Mouse (Mus musculus): ENCODE data around the gene H1f0.
A peak's percentile ranks its signal among the peaks of the same experiment; 100 is the strongest.

The H1f0 gene

DNA sequence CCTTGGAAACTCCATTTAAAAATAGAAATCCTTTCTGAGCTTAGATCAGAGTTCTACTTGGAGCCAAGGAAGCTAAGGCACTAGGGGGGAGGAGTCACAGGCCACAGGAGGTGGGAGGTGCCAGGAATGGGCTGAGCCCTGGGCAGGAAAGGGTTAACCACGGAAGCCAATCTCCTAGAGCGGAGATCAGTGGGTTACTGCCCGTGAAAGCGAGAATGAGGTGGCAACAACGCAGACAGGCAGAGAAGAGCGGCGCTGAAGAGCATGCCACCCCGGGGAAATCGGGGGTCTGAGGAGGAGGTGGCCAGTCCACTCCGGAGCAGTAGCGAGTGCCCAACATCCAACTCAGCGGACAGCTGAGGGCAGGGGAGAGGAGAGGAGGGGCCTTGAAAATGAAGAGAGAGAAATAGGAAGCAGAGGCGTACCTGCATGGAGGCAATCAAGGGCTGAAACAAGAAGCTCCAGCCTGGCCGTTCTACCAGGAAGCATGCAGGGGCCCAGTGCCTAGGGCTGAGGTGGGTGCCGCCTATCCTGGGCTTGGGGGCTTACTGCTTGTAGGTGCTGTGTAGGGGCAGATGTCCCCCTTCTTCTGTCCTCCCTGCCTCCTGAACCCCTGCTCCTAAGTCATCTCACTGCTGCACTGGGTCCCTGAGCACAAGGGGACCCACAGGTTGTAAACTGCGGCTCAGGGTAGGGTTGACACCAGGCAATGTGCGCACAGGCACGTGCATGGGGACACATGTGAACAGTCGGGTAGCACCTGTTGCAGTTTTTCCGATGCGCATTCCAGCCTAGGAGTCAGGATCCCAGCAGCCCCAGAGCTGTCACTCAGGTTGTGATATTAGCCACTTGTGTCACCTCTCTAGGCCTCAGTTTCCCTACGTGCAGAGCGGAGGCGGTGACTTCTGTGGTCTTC is 12.5 kb downstream of the H1f0 start:
- no peak for DNase-seq

DNA sequence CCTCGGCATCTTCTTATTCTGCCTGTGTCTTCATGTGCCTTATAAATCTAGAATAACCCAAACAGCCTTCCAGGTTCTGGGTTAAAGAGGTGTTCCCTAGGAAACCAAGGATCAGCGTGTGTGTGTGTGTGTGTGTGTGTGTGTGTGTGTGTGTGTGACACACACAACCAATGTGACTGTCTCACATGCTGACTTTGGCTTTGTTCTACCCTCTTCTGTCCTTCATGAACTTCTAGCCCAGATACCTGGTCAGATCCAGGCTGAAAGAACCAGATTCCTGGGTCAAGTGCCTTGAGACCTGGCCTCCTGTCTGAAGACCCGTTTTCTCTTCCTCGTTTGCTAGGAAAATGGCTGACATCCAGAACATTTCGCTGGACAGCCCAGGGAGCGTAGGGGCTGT is 13.3 kb downstream of the H1f0 start, which contains the start of gene Galr3:
Gene Galr3 (plus strand): TSS at position 301 of the 400 bp plus-strand sequence.
- no peak for DNase-seq

DNA sequence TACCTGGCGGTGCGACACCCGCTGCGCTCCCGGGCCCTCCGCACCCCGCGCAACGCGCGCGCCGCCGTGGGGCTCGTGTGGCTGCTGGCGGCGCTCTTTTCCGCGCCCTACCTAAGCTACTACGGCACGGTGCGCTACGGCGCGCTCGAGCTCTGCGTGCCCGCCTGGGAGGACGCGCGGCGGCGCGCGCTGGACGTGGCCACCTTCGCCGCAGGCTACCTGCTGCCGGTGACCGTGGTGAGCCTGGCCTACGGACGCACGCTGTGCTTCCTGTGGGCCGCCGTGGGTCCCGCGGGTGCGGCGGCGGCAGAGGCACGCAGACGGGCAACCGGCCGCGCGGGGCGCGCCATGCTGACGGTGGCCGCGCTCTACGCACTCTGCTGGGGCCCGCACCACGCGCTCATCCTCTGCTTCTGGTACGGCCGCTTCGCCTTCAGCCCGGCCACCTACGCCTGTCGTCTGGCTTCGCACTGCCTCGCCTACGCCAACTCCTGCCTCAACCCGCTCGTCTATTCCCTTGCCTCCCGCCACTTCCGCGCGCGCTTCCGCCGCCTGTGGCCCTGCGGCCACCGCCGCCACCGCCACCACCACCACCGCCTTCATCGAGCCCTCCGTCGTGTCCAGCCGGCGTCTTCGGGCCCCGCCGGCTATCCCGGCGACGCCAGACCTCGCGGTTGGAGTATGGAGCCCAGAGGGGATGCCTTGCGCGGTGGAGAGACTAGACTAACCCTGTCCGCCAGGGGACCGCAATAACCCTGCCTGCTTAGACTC is 14.7 kb downstream of the H1f0 start:
- DNase-seq = no peak

DNA sequence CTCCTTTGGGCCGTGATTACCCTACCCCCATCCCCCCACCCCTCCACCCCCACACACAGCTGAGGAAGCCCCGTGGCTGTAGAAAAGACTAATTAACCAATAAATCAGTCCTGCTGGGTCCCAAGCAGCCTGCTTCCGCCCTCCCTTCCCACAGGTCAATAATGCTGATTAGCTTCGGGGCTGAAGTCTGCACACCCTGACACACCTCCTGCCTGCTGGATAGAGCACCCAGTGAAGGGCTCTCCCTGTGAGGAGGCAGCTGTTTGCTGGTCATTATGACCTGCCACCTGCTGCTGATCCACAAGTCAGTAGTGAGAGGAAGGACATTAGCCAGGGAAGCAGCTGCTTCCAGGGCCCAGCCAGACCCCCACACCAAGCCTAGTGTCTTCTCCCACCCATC is 16.6 kb downstream of the H1f0 start:
- no peak for DNase-seq

DNA sequence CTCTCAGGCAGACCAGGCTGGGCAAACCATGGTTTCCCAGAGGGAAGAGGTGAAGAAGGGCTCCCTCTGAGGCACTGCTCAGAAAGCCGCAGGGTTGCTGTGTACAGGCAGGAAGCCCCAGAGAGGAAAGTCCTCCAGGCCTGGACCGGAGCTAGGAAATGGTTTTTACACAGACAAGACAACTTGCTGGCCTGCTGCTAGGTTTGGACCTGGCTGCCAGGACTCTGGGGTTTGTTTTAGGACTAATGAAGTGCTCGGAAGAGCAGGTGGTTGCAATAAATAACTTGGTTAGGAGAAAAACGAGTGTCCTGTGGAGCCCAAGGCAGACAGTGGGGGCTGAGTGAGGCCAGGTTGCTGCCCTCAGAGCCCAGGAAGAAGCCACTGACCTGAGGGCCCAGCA is 19.9 kb downstream of the H1f0 start:
- DNase-seq = no peak

DNA sequence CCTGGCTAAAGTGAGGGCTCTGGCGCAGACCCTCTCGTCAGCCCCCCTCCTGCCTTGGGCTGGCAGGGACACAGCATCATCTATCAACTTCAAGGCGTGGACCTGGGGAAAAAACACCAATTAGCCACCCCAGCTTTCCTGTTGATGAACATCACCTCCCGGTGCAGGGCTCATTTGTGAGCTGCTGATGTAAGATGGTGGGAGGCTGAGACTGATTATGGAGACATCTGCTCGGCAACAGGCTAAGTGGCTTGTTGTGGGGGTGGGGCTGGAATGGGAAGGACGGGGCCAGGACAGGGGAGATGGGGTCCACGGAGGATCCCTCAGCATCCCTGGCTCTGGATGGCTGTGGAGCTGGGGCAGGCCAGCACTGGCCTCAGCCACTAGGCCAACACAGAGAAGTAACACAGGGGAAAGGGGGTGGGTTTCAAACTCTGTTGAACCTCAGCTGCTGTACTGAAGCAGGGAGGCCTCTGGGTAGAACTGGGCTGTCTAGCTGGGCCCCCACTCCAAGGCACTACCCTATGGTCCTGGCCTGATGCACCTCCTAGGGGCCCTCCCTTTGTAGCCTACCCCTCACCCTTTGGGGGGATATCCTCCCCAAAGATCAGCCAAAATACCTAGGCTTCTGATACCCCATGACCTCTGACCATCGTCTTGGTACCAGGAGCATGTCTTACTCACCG is 22.1 kb downstream of the H1f0 start:
- DNase-seq = no peak

DNA sequence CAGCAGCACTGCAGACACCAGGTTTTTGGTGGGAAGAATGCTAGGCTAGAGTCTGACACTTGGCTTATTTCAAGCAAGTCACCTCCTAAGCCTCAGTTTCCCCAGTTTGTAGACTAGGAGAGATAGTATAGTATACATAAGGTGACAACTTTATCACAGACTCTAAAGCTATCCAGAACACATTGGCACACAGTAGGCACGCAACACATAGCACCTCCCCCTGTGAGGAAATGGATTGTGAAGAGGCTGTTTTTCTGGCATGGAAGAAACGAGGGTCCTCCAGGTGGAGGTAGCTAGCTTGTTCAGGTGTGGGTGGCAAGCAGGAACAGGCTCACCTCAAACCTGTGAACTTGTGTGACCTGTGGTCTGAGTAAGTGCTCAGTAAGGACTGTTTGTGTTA is 22.7 kb downstream of the H1f0 start:
- peak in 1 of 2 experiments; percentile 12 for DNase-seq

DNA sequence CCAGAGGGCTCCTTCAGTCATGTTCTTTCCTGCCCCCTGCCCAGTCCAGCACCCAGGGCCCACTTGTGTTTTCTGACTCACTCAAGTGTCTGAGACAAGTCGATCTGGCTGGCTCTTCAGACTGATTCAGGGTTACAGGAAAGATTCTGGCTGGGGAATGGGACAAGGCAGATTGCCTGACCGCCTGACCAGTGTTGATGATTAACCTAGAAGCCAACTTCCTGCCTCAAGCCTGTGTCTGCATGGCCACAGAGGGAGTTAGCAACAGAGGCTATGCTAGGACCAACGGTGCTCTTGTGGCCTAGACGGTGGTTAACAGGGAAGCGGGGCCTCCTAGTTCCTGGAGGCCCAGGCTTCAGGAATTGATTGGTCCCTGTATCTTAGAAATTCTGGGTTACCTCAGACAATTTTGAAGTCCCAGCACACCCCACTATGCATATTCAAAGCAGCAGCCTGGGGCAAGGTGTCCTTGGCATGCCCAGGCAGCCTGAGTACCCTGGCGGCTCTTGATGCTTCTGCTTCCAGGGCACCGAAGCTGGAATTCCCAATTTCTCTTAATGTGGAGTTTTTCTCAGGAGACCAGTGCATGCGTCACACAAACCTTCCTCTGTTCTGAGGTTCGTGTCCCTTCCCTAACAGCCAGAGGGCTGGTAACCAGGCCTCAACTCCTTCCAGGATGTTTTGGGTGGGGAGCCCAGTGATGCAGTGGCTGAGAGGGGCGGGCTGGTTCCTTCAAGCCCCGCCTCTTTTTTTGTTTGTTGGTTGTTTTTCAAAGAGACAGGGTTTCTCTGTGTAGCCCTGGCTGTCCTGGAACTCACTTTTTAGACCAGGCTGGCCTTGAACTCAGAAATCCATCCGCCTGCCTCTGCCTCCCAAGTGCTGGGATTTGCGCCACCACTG is 23.5 kb downstream of the H1f0 start:
- DNase-seq = peak in 1 of 2 experiments; percentile 54

DNA sequence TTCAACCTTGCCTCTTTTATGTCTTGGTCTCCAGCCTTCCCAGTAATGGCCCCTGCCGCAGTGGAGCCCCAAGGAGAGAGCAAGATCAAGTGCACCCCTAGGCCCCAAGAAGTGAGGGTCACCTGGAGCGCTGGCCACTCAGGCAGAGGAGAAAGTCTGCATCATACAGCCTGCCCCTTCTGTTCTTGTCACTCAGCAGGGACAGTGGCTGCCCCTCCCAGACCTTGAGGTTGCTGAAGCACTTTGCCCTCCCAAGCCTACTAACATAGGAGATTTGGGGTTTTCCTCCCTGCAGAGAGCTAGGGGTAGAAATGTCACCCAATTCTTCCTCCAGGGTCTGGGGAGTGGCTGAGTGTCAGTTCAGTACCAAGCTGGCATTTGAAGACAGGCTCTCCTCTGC is 24.1 kb downstream of the H1f0 start:
- DNase-seq = no peak

DNA sequence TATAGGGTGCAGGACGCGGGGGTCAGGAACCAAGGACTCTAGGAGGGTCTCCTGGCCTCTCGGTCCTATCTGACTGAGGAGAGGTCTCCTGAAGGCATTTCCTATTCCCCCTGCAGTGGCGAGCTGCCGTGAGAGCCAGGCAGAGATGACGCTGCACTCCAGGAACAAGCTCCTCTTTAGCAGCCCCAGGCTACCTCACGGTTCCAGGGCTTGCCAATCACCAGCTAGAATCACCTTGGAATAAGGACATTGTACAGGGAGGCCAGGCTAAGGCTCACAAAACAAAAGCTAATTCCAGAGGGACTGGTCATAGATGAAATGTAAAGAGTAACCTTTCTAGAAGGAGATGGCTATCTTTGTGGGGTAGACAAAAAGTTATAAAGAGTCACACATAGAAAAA is 28.4 kb downstream of the H1f0 start:
- DNase-seq = no peak

DNA sequence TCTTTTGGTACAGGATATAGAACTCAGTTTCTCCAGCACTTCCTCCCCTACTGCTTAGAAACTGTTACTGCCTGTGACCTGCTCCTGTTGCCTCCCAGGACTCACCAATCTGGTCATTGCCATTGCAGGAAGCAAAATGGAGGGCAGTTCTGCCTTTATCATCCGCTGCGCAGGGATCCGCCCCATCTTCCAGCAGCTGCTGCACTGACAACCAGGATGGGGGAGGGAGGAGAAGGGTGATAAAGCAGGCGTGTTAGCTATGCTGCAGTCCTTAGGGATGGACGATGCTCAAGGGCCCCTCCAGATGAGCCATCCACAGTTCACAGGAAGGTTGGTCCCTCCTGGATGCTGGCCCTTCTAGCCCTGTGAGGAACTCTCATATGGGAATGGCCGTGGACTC is 29.6 kb downstream of the H1f0 start:
- no peak for DNase-seq

DNA sequence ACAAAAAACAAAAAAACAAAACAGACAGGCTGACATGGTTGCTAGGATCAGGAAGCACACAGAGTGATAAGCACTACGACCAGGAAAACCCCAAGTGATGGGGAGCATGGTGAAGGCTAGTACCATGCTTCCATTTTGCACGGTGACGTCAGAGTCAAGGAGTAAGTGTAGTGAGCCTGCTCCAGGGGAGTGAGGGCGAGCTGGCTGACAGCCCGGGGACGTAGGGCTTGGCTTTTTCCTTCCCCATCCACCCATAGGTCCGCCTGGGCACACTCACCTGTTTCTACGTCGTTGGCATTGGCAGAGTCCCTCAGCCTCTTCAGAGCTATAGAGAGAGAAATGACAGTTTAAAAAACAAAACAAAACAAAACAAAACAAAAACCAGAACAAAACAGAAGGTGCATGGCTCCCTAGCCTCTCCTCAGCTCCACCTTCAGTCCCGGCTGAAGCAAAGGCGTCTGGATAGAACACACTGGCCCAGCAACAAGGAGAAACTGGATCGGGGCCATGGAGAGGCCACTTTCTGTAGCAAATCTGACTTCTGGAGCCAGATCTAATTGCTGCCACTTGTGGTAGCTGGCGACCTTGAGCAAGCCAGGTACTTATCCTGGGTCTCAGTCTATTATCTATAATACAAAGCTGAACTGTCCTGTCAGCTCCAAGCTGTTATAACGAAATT is 32.8 kb downstream of the H1f0 start:
- DNase-seq = peak; percentile 32 to 50

DNA sequence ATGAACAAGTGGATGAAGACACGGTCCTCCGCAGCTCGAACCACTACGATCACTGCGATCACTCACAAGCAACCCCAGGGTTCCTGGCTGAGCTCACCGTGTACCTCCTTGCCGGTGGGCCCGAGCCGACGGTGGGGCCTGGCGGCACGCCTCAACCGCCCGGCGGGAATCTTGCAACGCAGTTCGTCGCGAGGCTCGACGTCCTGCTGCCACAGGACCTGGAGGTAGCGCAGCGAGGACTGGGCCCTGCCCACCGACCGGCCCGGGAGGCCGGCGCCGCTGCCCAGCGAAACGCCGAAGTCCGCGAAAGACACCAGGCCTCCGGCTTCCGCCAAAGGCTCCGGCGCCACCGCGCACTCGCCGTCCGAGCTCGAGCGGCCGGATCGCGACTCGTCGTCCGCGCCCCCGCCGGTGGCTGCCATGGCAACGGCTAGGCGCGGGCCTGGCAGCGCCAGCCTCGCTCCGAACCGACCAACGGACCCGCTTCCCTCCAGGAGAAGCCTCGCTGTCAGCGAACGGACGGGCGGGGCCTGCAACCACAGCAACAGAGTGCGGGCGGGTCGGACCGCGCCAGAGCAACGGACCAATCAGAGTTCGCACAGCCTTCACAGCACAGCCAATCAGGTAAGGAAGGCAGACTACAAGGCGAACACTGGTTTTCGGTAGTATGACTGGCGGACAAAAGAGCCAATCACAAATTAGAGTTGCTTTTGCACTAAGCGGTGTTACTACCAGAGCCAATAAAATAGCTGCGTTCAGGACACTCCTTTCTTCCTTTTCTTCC is 34.3 kb downstream of the H1f0 start, which contains the start of gene Ankrd54:
Gene Ankrd54 (minus strand): TSS at position 518 of the 784 bp plus-strand sequence.
- peak; percentile 99 for DNase-seq

DNA sequence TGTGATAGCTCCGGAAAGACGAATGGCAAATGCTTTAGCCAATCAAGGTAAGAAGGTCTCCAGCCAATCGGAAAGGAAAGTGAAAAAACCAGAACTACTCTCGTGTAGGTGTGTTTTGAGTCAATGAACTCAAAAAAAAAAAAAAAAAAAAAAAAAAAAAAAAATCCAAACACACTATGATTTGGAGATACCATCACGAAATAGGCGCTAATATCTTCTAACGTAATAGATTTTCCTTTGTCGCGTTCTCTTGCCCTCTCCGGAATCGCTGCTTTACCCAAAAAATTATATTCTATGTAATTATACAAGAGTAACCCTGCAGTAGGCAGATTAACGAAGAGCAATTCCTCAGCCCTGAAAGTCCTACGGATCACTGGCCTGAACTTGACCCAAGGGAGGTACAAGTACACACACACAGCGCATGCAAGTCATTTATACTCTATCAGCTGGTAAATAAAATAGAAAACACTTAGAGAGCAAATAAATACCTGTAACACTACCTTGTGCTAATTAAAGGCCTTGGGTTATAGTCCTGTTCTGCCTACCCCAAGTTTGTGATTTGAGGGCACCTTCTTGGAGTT is 35.0 kb downstream of the H1f0 start:
- DNase-seq = no peak

DNA sequence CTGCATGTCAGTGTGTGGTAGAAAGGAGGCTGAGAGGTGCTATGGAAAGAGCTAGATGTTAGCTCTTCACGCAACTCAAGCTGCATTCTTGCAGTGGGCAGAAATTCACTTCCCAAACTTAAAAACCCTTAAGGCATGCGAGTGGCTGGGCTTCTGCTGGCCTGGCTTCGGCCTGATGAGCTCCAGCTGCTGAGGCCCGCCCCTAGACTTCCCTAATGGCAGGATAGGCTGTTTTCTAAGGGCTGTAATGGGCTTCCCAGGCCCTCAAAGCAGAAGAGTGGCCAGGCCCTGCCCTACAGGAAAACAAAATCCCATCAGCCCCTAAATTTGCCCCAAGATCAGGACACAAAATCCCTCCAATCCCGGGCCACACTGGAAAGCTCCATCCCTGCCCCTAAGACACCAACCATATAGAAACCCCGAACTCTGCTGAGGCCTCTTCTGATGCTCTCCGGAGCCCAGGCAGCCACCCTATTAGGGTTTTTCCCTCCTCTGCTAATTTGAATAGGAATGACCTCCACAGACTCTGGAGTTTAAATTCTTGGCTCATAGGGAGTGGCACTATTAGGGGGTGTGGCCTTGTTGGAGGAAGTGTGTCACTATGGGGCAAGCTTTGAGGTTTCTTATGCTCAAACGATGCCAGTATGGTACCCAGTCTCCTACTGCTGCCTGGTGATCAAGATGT is 37.0 kb downstream of the H1f0 start:
- DNase-seq = no peak

DNA sequence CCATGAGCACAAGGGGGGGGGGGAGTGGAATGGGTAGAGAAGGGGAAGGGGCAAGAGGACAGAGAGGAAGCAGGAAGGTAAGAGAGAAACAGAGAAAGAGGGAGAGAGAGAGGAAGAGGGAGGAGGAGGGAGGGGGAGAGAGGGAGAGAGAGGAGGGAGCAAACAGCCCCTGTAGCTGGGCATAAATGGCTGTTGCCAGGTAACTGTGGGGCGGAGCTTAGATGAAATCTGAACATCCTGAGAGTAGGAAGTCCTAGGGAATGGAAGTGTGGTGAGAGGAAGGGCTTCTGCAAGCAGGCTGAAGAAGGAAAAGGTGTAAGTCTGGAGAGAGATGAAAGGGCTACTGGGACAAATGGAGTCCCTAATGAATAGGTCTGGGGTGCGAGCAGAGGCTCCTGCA is 38.0 kb downstream of the H1f0 start:
- DNase-seq = peak in 1 of 2 experiments; percentile 42

DNA sequence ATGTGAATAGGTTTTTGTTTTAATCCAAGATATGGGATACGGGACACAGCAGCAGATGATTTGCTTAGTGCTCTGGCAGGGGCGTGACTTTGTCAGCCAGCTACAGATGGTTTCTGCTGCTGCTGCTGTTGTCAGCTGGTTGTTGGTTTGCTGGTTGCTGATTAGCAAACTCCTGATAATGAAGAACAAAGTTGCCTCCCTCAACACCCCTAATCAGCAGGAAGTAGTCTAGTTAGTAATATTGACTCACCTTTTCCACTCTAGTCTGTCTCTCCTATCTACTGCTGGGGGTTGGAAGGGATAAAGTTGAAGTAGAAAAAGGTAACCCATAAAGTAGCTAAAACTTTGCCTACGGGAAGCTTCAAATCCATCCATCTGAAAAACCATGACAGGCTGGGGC is 39.4 kb downstream of the H1f0 start:
- DNase-seq = no peak

DNA sequence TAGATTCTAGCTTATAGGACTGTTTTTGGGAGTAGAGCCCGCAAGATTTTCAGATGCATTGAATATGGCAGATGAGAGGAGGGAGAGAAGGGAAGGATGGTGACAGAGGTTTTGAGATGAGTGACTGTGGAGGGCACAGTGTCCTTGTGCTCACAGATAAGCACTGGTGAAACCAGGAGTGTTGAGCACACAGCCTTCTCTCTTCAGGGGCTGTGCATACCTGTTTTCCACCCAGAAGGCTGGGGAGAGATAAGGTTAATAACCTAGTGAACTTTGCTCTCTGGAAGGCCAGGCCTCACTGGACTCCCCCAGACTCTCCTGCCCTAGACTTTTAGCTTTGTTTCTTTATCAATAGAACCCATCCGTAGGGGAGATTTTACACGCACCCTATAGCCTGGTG is 40.2 kb downstream of the H1f0 start:
- no peak for DNase-seq

Measured in lung, adult 18-20 months (tissue).